Mouse (Mus musculus): ENCODE data around the gene Htr6. TPM values are rescaled to one million over a fixed set of nuclear protein-coding genes. Genes with fewer than 3 reads are reported as not detected.

The Htr6 gene
- polyA plus RNA-seq, 1 experiment from 2014 or later = not detected

DNA sequence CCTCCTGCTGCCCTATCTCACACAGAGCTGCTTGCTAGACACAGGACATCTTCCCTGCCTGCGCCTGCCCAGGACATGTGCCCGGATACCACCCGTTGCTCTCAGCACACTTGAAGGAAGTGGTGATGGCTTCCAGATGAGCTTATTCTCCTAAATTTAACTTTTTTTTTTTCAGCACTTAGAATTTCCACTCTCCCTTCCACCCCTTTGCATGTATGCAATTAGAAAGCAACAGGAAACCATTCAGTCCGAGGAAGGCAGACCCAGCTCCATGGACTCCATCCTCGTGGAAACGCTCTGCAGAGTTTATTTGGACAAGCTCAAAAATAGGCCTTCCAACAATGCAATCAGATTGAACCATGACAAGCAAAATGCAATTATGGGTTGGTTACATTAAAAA, 26.2 kb upstream of the Htr6 start:
- Histone ChIP-seq H3K9me3 (replicated peaks) (no peaks in the 10 kb centered on the region), H3K4me3 (no peak overlapping the region), H3K36me3 (peaks cover 32% of the 10 kb centered on the region), H3K4me1 (replicated peaks) (peaks cover under 1% of the 10 kb centered on the region; the same call in 1 of the 2 replicates), H3K9ac (no peak overlapping the region), H3K27me3 (no peaks in the 10 kb centered on the region), H3K4me2 (no peak overlapping the region), H3K27ac (no peak overlapping the region)
- no peak for ATAC-seq (replicated peaks; ENCODE audit: insufficient number of reproducible peaks, insufficient read depth, low FRiP score, low read depth)
- 66% methylated on average over 6 of the region's 6 CpGs for WGBS

DNA sequence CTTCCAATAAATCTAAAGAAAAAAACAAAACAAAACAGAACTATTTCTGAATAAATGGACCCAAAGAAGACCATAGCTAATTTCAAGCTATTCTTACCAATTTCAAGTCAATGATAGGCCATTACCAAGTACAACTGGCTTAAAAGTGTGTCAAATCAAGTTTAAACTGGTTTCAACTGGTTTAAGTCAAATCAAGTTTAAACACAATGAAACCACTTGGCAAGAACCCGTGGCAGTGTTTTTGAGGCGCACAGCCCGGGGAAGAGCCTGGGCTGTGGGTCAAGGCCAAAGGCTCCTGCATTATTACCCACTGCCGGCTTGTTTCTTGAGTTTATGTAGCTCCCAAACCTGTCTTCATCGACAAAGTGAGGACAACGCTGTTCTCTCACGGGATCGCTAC, 25.0 kb upstream of the Htr6 start:
- Histone ChIP-seq H3K4me3 (no peak overlapping the region), H3K36me3 (peaks cover 32% of the 10 kb centered on the region), H3K9ac (no peak overlapping the region), H3K27ac (no peak overlapping the region), H3K9me3 (replicated peaks) (no peaks in the 10 kb centered on the region), H3K4me2 (no peak overlapping the region), H3K27me3 (no peaks in the 10 kb centered on the region), H3K4me1 (replicated peaks) (peaks cover 12% of the 10 kb centered on the region)
- no peak for ATAC-seq (replicated peaks; ENCODE audit: insufficient number of reproducible peaks, insufficient read depth, low FRiP score, low read depth)
- 92% methylated on average over 8 of the region's 8 CpGs for WGBS

DNA sequence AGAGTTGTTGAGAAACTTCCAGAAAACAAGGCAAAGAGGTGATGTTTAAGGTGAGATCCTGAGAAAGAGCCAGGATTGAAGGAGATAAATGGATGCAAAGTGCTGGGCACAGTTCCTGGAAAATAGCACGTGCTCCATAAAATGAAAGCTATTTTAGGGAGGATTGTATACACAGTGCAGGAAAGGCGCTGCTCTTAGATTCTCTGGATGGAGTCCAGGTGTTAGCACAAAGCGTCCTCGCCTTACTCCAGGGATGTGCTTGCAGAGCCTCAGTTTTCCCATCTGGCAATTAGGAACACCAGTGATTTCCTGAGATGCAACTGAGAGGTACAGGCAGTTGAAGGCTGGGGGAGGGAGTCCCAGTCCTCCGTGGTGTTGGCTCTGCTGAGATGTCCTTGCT, 20.8 kb upstream of the Htr6 start:
- 0 out of 2 replicates have a peak, but pooled peaks cover under 1% of the 10 kb centered on the region for H3K36me3 ChIP-seq
- H3K9ac ChIP-seq = no peak overlapping the region
- no peak overlapping the region for H3K27ac ChIP-seq
- no peak overlapping the region for H3K4me2 ChIP-seq
- no peak overlapping the region for H3K4me3 ChIP-seq
- peaks cover 35% of the 10 kb centered on the region for H3K4me1 ChIP-seq (replicated peaks)
- no peak for ATAC-seq (replicated peaks; ENCODE audit: insufficient number of reproducible peaks, insufficient read depth, low FRiP score, low read depth)
- no peaks in the 10 kb centered on the region for H3K9me3 ChIP-seq (replicated peaks)
- 31% methylated on average over 5 of the region's 5 CpGs for WGBS
- peaks cover 23% of the 10 kb centered on the region for H3K27me3 ChIP-seq

DNA sequence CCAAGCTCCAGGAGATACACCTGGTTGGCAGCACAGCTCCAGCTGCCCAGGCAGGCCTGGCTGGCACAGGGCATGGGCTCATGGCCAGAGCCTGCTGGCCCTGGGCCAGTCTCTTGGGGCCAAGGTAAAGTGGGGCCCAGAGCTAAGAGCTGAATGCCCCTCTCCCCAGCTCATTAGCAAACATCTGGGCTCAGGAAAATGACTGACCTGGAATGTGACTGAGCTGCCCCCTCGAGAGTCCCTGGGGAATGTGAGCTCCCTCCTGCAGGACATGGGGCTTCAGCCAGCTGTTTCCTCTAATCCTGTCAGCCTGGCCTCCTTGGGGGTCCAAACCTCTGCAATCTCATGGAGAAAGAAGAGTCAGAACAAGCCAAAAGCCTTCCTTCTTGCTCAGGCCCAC, 20.0 kb upstream of the Htr6 start:
- H3K4me1 ChIP-seq (replicated peaks) = peaks cover 35% of the 10 kb centered on the region
- no peaks in the 10 kb centered on the region for H3K36me3 ChIP-seq
- no peak overlapping the region for H3K9ac ChIP-seq
- H3K4me3 ChIP-seq = no peak overlapping the region
- H3K27ac ChIP-seq = peak overlapping the region; percentile 18; the same call in 1 of the 2 replicates
- no peak for ATAC-seq (replicated peaks; ENCODE audit: insufficient number of reproducible peaks, insufficient read depth, low FRiP score, low read depth)
- WGBS = 17% methylated on average over 1 of the region's 1 CpGs
- no peaks in the 10 kb centered on the region for H3K9me3 ChIP-seq (replicated peaks)
- H3K27me3 ChIP-seq = peaks cover 30% of the 10 kb centered on the region
- H3K4me2 ChIP-seq = no peak overlapping the region

GRCm38 (mm10) chr4:139093196-139093530, 17.8 kb upstream of the Htr6 start:
- no peaks in the 10 kb centered on the region for H3K9me3 ChIP-seq (replicated peaks)
- H3K9ac ChIP-seq = peak overlapping the region; percentile 78
- H3K4me1 ChIP-seq (replicated peaks) = peaks cover 45% of the 10 kb centered on the region
- no peak overlapping the region for H3K27ac ChIP-seq
- peaks cover 38% of the 10 kb centered on the region for H3K27me3 ChIP-seq
- 30% methylated on average over 13 of the region's 13 CpGs for WGBS
- H3K4me3 ChIP-seq = peak overlapping the region; percentile 74
- ATAC-seq (replicated peaks; ENCODE audit: insufficient number of reproducible peaks, insufficient read depth, low FRiP score, low read depth) = no peak
- H3K4me2 ChIP-seq = peak overlapping the region; percentile 100
- H3K36me3 ChIP-seq = no peaks in the 10 kb centered on the region

GRCm38 (mm10) chr4:139092356-139093195, 17.2 kb upstream of the Htr6 start, which contains the start of gene Nbl1:
Gene Nbl1, minus strand, starts transcription at chr4:139092993.
- no peaks in the 10 kb centered on the region for H3K9me3 ChIP-seq (replicated peaks)
- H3K9ac ChIP-seq = peak within 1 kb of the TSS; percentile 78
- peaks cover 38% of the 10 kb centered on the region for H3K27me3 ChIP-seq
- no peaks in the 10 kb centered on the region for H3K36me3 ChIP-seq
- H3K4me2 ChIP-seq = peak within 1 kb of the TSS; percentile 100
- peaks cover 46% of the 10 kb centered on the region for H3K4me1 ChIP-seq (replicated peaks)
- peak within 1 kb of the TSS; percentile 74 for H3K4me3 ChIP-seq
- under 1% methylated on average over 103 of the region's 105 CpGs for WGBS
- peak within 1 kb of the TSS; percentile 48 for H3K27ac ChIP-seq
- ATAC-seq (replicated peaks; ENCODE audit: insufficient number of reproducible peaks, insufficient read depth, low FRiP score, low read depth) = peak; percentile 45

DNA sequence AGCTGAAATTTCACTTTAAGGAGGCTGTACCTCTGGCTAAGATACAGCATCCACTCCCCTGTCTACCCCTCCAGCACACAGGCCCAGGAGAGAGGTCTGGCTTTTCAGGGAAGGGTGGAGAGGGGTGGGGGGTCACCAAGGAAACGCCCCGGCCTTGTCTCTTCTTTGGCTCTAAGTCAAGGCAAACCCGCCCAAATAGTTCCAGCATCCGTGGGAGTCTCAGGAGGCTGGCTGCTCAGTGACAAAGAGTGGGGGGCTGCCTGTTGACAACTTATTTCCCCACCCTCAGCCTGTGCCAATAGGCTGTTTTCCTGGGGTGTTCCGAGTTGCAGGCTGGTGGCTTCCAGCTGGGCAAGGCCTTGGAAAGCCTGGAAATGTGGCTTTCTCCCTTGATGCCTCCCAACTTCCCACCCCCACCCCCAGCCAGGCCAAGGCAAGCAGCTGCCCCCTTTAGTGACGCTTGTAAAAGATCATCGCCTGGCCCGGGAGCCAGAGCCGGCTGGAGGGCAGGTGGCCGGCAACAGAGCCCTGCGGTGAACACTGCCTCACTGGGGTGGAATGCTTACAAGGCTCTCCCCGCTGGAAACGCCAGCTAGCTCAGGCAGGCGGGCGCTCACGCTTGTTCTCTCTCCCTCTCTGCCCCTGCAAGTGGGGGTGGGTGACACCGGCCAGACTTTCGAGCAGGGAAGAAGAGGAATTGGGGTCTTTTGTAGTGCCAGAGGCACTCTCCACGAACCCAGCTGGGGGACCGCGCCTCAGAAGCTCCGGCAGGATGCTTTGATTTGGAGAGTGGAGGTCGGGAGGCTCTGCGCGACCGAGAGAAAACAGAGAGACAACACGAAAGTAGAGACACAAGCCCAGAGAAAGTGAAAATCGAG, 16.3 kb upstream of the Htr6 start:
- ATAC-seq (replicated peaks; ENCODE audit: insufficient number of reproducible peaks, insufficient read depth, low FRiP score, low read depth) = no peak
- WGBS = 8% methylated on average over 28 of the region's 28 CpGs

DNA sequence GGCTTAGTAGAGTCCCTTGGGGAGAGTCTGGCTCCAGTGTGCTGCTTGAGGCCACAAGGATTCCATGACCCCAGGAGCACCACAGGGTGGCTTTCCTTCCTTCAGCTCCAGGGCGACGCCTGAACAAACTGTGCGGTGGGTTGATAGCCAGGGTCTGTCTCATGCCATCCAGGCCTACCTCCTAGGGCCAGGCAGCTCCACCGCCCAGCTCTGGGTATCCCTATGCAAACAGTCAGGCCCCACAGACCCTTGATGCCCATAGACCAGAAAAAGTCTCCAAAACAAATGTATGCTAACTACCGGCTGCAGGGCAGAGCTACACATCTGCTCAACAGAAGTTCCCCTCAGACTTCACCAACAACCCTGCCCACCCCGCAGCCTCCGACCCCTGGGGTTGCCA, 15.7 kb upstream of the Htr6 start:
- Histone ChIP-seq H3K4me3 (peak overlapping the region; percentile 74), H3K27me3 (peaks cover 42% of the 10 kb centered on the region)

More for the DNA sequence above, 16.3 kb upstream of the Htr6 start:
- Histone ChIP-seq H3K9me3 (replicated peaks) (no peaks in the 10 kb centered on the region), H3K9ac (peak overlapping the region; percentile 78), H3K4me3 (peak overlapping the region; percentile 74), H3K27me3 (peaks cover 40% of the 10 kb centered on the region), H3K27ac (peak overlapping the region; percentile 48; the same call in 1 of the 2 replicates), H3K36me3 (no peaks in the 10 kb centered on the region), H3K4me1 (replicated peaks) (peaks cover 46% of the 10 kb centered on the region), H3K4me2 (peak overlapping the region; percentile 100)

DNA sequence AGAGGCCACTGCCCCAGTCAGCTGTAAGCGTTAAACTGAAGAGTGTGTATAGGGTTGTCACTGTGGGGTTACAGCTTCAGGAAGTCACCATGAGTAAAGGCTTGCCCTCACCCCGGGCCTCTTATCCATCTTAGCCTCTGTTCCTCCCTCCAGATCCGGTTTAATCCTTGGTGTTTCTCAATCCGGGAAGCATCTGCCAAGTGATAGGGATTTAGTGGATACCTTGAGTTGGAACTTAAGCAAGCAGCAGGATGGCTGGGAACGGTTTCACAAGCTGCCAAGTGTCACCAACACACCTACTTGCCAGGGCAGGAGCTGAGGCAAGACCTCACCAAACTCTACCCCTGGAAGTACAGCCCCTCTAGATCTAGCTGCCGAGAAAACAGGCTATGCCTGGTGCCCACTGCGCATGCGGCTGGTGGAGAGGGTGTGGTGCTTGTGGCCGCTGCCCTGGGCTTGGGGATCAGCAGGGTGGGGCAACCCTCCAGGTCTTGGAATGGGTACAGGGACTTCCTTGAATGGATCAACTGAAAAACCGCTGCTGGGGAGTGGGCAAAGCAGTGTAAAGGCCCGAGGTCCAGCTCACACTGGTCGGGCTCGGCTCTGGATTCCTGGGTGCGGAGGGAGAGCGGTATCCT, 15.1 kb upstream of the Htr6 start:
- no peak overlapping the region for H3K4me3 ChIP-seq
- no peaks in the 10 kb centered on the region for H3K9me3 ChIP-seq (replicated peaks)
- H3K36me3 ChIP-seq = no peaks in the 10 kb centered on the region
- WGBS = 67% methylated on average over 15 of the region's 15 CpGs
- ATAC-seq (replicated peaks; ENCODE audit: insufficient number of reproducible peaks, insufficient read depth, low FRiP score, low read depth) = no peak
- H3K27ac ChIP-seq = no peak overlapping the region
- H3K9ac ChIP-seq = no peak overlapping the region
- peaks cover 35% of the 10 kb centered on the region for H3K4me1 ChIP-seq (replicated peaks)
- peak overlapping the region; percentile 100; the same call in 1 of the 2 replicates for H3K4me2 ChIP-seq
- peaks cover 42% of the 10 kb centered on the region for H3K27me3 ChIP-seq

More for the DNA sequence above, 15.7 kb upstream of the Htr6 start:
- Histone ChIP-seq H3K4me2 (peak overlapping the region; percentile 100), H3K27ac (no peak overlapping the region), H3K36me3 (no peaks in the 10 kb centered on the region), H3K9me3 (replicated peaks) (no peaks in the 10 kb centered on the region), H3K4me1 (replicated peaks) (peaks cover 41% of the 10 kb centered on the region), H3K9ac (no peak overlapping the region)
- WGBS = 56% methylated on average over 7 of the region's 7 CpGs
- no peak for ATAC-seq (replicated peaks; ENCODE audit: insufficient number of reproducible peaks, insufficient read depth, low FRiP score, low read depth)

DNA sequence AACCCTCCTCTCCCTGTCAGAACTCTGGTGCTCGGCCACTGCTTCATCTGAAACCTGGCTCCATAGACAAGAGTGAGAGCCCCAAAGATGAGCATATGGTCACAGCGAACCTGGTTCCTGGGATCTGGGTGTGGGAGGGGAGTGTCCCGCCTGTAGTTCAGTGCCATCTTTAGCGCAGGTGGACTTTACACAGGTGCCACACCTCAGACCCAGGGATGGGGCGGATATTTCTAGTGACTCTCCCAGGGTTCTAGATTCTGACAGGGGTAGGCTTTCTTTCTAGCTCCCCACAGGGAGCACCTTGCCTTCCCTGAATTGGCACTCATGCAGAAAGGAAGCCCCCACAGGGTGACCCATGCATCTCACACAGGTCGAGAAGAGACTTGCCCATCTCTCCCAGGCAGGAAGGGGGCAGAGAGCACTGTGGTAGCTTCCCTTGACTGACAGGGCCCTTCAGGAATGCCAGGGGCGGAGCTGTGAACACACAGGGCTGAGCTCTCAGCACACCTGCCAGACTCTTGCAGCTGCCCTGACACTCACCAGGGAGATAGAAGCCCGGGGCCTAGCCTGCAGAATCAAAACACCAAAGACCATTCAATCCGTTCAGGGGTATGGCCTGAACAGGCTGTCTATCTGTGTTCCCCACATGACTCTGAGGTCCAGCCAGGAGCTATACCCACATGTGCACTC, 13.8 kb upstream of the Htr6 start:
- Histone ChIP-seq H3K4me3 (no peak overlapping the region), H3K27ac (no peak overlapping the region), H3K36me3 (no peaks in the 10 kb centered on the region), H3K27me3 (peaks cover 42% of the 10 kb centered on the region), H3K4me1 (replicated peaks) (peaks cover 32% of the 10 kb centered on the region), H3K9ac (no peak overlapping the region), H3K9me3 (replicated peaks) (no peaks in the 10 kb centered on the region), H3K4me2 (no peak overlapping the region)
- no peak for ATAC-seq (replicated peaks; ENCODE audit: insufficient number of reproducible peaks, insufficient read depth, low FRiP score, low read depth)
- WGBS = 62% methylated on average over 9 of the region's 9 CpGs

Measured in heart, embryonic 15.5 days (tissue).